Mouse (Mus musculus): ENCODE data around the gene Ptprj. TPM values are rescaled to one million over a fixed set of nuclear protein-coding genes. Genes with fewer than 3 reads are reported as not detected.

Gene Ptprj
- total RNA-seq, 2 experiments from 2014 or later, result 19.1 to 26.4 TPM

- ATAC-seq (replicated peaks; ENCODE audit: low FRiP score, poor library complexity, severe bottlenecking), result 0 out of 2 replicates have a peak, but pooled peaks have one; percentile 0
Observed at GRCm38 (mm10) chr2:90562126-90562670, 18.2 kb downstream of the Ptprj start.

DNA sequence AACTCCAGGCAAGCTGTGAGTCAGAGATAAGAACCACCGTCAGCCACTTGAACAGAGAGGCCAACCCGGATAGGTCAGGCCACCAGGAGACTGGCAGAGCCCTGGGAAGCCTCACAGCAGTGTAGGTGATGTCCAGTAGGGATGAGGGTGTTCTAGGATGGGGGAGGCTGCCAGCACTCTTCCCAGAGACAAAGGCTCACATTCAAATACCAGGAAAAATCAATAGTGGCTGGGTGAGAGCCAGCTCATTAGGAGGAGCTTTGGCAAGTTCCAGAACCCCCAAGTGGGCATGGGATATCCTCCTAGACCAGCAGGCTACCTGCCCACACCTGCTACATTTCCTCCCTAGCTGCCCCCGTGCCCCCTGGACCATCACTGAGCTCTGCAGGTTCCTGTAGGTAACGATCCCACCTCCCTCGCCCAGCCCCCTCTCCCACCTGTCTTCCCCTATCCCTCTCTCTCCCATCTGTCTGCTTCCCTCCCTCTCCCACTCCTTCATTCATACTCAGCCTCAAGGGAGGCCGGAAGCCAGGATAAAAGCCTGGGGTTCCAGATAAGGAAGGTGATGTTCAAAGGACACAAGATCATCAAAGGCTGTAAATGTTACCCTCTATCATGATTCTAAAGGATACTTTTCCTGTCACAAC, 20.1 kb downstream of the Ptprj start:
- peak; percentile 87 for ATAC-seq (replicated peaks; ENCODE audit: low FRiP score, poor library complexity, severe bottlenecking)

- peak; percentile 48 for ATAC-seq (replicated peaks; ENCODE audit: low FRiP score, poor library complexity, severe bottlenecking)
Observed at GRCm38 (mm10) chr2:90559688-90560196, 20.7 kb downstream of the Ptprj start.

DNA sequence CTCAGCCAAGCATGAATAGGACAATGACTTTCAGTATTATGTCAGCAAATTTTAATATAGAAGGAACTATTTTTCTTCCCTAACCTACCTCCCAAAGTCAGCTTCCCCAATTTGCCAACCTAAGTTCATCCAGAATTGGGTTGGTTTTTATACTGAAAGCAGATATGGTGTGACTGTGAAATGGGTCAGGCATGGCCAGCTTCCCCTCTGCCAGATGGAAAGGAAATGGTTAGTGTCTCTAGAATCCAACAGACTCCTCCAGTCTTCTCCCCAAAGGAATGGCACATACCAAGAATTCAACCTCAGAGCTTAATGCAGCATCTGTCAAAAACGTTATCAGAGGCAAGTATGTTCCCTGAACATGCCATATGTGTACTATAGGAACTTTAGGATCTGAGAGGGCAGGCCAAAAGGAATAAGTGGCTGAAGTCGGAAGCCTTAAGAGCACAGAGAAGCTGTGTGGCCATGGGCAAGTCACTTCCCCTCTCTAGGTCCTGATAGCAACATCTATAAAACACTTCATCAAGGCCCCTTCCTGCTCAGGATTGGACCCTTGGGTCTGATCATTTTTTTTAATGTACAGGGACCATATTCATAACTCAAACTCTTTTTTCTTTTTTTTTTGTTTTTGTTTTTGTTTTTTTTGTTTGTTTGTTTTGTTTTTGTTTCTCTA, 21.3 kb downstream of the Ptprj start:
- no peak for ATAC-seq (replicated peaks; ENCODE audit: low FRiP score, poor library complexity, severe bottlenecking)

DNA sequence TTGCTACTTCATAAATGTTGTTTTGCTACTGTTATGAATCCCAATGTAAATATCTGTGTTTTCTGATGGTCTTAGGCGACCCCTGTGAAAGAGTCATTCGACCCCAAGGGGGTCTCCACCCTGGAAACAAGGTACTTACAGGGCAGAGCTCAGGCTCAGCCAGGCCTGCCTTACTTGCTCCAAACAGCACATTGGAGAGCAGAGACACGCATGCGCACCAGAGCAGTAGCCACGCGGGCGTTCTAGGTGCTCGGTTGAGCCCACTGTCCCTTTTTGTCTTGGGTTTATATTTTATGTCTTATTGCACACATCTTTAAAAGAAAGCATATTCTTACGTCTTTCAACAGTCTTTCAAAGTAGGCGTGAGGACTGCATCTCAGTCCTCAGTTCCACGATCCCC, 22.1 kb downstream of the Ptprj start:
- no peak for ATAC-seq (replicated peaks; ENCODE audit: low FRiP score, poor library complexity, severe bottlenecking)

GRCm38 (mm10) chr2:90557913-90558312, 22.5 kb downstream of the Ptprj start:
- no peak for ATAC-seq (replicated peaks; ENCODE audit: low FRiP score, poor library complexity, severe bottlenecking)

GRCm38 (mm10) chr2:90555744-90556143, 24.7 kb downstream of the Ptprj start:
- 0 out of 2 replicates have a peak, but pooled peaks have one; percentile 21 for ATAC-seq (replicated peaks; ENCODE audit: low FRiP score, poor library complexity, severe bottlenecking)

DNA sequence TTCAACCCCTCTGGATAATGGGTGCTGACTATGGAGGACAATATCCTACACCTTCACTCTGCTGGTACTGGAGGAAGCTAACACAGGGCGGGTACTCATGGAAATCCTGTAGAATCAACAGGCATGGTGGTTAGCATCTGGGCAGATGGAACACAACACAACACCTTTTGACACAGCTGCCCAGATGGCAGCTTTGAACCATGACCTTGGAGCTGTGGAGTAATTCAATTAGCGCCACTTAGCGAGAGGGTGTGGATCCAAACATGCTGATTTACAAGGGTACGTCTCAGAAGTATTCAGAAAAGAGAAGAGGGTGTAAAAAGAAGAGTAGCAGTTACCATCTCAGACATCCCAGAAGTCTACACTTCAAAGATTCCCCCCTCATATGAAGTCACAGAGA, 25.6 kb downstream of the Ptprj start:
- no peak for ATAC-seq (replicated peaks; ENCODE audit: low FRiP score, poor library complexity, severe bottlenecking)

GRCm38 (mm10) chr2:90553861-90554260, 26.6 kb downstream of the Ptprj start:
- peak; percentile 94 for ATAC-seq (replicated peaks; ENCODE audit: low FRiP score, poor library complexity, severe bottlenecking)

DNA sequence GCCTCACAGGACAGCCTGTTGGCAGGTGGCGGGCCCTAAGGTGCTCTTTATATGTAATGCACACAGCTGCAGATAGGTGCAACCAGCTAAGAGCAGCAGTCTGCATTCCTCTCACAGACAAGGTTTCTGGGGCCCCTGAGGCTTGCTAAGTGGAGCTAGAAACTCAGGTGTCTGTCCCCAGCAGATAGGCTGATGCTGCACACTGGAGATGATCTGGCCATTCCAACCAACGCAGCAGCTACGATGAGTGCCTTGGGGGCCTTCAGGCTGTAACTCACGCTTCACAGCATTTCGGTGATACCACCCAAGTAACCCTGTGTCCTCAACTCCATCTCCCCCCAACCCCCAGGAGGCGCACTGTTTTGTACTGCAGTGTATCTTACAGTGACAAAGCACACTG, 29.8 kb downstream of the Ptprj start:
- ATAC-seq (replicated peaks; ENCODE audit: low FRiP score, poor library complexity, severe bottlenecking), result no peak

DNA sequence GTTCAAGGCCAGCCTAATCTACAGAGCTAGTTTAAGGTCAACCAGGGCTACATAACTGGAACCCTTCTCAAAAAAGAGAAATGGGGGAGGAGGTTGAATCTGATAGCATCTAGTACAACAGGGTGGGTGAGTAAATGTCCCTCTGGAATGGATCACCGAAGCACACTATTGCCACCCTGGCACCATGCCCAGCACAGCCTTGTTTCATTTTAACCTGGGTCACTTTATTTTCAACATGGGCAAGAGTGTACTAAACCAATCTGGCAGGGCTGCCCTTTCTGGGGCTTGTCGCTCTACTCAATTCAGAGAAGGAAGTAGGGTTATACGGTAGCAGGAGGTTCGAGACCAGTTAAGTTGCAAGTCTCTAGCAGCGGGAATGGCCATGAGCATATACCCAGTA, 31.9 kb downstream of the Ptprj start:
- no peak for ATAC-seq (replicated peaks; ENCODE audit: low FRiP score, poor library complexity, severe bottlenecking)

GRCm38 (mm10) chr2:90547144-90547609, 33.3 kb downstream of the Ptprj start:
- no peak for ATAC-seq (replicated peaks; ENCODE audit: low FRiP score, poor library complexity, severe bottlenecking)

- ATAC-seq (replicated peaks; ENCODE audit: low FRiP score, poor library complexity, severe bottlenecking), result no peak
Observed at GRCm38 (mm10) chr2:90545261-90545660, 35.2 kb downstream of the Ptprj start.

GRCm38 (mm10) chr2:90543989-90544388, 36.5 kb downstream of the Ptprj start:
- no peak for ATAC-seq (replicated peaks; ENCODE audit: low FRiP score, poor library complexity, severe bottlenecking)

GRCm38 (mm10) chr2:90543106-90543702, 37.2 kb downstream of the Ptprj start:
- no peak for ATAC-seq (replicated peaks; ENCODE audit: low FRiP score, poor library complexity, severe bottlenecking)

DNA sequence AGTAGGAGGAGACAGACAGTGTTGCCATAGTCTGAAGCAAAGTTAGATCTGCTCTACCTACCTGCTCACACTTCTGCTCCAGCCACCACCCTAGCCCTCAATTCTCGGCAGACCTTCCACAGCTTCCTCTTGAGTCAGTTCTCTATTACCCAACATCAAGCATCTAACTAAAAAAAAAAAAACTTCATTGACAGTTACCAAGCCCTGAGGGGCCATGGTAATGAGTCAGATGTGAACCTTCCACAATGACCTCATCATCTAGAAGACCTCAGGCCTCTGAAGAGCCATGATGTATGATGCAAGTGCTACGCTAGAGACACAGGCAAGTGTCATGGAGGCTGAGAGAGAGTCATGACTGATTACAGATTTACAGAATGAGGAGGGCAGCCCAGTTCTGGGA, 37.8 kb downstream of the Ptprj start:
- ATAC-seq (replicated peaks; ENCODE audit: low FRiP score, poor library complexity, severe bottlenecking), result no peak

GRCm38 (mm10) chr2:90539206-90539605, 41.2 kb downstream of the Ptprj start:
- no peak for ATAC-seq (replicated peaks; ENCODE audit: low FRiP score, poor library complexity, severe bottlenecking)

DNA sequence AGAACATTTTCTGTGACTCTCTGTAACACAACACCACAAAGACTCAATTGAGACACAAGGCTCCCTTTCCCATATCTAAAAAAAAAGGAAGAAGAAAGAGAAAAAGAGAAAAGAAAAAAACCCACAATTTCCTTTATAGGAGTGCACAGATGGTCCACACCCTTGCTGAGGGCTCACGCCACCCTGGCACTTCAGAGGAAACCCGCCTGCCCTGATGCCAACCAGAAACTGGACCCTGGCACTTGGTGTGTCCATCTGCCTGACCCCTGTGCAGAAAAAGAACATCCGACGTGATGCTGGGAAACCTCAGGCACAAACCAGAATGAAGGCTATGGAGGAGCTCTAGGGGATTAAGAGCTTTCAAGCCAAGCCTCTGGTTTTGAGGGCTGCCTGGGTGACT, 43.2 kb downstream of the Ptprj start:
- no peak for ATAC-seq (replicated peaks; ENCODE audit: low FRiP score, poor library complexity, severe bottlenecking)

- no peak for ATAC-seq (replicated peaks; ENCODE audit: low FRiP score, poor library complexity, severe bottlenecking)
Observed at GRCm38 (mm10) chr2:90536555-90536954, 43.9 kb downstream of the Ptprj start.

- no peak for ATAC-seq (replicated peaks; ENCODE audit: low FRiP score, poor library complexity, severe bottlenecking)
Observed at GRCm38 (mm10) chr2:90534751-90535150, 45.7 kb downstream of the Ptprj start.

GRCm38 (mm10) chr2:90533944-90534343, 46.5 kb downstream of the Ptprj start:
- no peak for ATAC-seq (replicated peaks; ENCODE audit: low FRiP score, poor library complexity, severe bottlenecking)

All from erythroid progenitor cell, adult 5-6 weeks (primary cell).